Mouse (Mus musculus) spleen, adult 2 months (tissue): Measurements from ENCODE around the gene Ddx3x.

Source experiments
- CTCF ChIP-seq: fragments of 200-500 bp; IDR thresholded peaks from 2 replicates; pipeline ENCODE4 v1.5.1; 2011; ENCODE audit warnings: mild to moderate bottlenecking, inconsistent platforms; ENCODE audit not compliant: insufficient read depth, insufficient read length, insufficient replicate concordance; ENCODE audit errors: extremely low read depth
- POLR2A ChIP-seq: fragments of 200-500 bp; IDR thresholded peaks from 2 replicates; pipeline ENCODE4 v1.6.1; 2011; ENCODE audit warnings: low read depth, low read length, inconsistent platforms

DNA sequence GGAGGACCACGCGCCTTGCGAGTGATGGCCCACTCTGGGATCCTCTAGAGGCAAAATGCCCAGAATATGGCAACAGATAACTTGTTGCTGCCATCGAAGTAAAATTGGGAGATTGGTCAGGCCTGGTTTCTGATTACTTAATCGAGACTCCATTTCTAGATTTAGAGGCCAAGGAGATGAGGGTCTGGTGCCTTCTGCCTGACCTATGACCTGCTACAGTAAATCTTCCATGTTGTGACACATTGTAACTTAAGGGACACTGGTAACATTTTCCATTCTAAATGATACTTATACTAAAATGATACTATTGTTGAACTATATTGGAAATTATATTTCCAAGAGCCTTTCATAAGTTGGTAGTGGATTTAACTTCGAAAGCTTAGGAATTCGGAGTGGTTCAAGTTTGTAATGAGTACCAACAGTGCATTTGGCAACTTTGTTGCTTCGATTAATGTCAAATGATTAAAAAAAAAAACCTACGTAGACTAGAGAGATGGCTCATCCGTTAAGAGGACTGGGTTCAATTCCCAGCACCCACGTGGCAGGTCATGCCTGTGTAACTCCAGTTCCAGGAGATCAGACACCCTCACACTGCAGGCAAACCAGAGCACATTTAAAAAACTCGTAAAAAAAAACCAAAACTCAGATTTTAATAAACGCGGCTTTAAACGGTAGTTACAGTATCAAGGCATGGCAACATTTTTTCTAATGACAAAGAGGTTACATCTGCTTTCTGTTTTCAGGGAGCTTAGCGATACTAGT, 1.5 kb downstream of the Ddx3x start:
- TF ChIP-seq POLR2A (no peak), CTCF (no peak)
